Mouse (Mus musculus) megakaryocyte, embryonic 14.5 days (primary cell): ENCODE data around the gene E130218I03Rik.

Experiments
- FLI1 ChIP-seq: IDR thresholded peaks from 2 replicates; pipeline ENCODE4 v1.6.1; 2012; ENCODE audit warnings: low read length, inconsistent platforms, mixed read lengths
- GATA1 ChIP-seq: IDR thresholded peaks from 3 replicates; pipeline ENCODE4 v1.6.1; 2012; ENCODE audit warnings: mixed read lengths, low read length, inconsistent platforms, borderline replicate concordance

- TF ChIP-seq GATA1, result no peak
- no peak for TF ChIP-seq FLI1
Observed at GRCm38 (mm10) chr4:134246719-134247258, 3.3 kb downstream of the E130218I03Rik start, which contains the start of gene Gm30191.
